Mouse (Mus musculus): ENCODE measurements around the gene Nckap1l. TPM values are rescaled to one million over a fixed set of nuclear protein-coding genes. Genes with fewer than 3 reads are reported as not detected.
A peak's percentile ranks its signal among the peaks of the same experiment; 100 is the strongest.

Gene Nckap1l
- polyA plus RNA-seq, 1 experiment from 2014 or later, result 2.6 TPM

DNA sequence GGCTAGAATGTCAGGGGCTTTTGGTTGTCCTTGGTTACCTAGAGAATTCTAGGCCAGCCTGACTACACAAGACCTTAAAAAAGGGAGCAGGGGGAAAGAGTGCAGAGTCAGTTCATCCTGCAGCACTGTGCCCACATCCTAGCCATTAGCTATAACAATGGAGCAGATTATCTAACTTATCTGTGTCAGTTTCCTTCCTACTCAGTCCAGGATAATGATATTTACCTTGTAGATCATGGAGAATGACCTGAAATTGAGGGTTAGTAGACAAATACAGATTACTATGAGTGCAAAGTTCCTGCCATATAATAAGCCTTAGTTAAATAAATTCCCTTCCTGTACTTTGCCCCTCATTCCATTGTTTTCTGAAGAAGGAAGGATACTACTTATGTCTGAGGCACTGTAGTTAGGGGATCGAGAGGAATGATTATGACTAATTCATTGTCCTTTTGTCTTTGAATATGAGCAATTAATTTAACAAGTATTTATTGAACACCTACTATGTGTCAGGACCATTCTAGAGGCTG is 25.5 kb downstream of the Nckap1l start:
- no peaks in the 10 kb centered on the region for H3K9me3 ChIP-seq
- H3K36me3 ChIP-seq, result no peaks in the 10 kb centered on the region
- no peaks in the 10 kb centered on the region; the same call in 1 of the 2 replicates for H3K4me1 ChIP-seq (replicated peaks)
- no peaks in the 10 kb centered on the region; the same call in 1 of the 2 replicates for H3K27me3 ChIP-seq
- H3K4me2 ChIP-seq, result no peak overlapping the region
- H3K27ac ChIP-seq (replicated peaks), result no peak overlapping the region
- no peak overlapping the region for H3K9ac ChIP-seq
- H3K4me3 ChIP-seq, result no peak overlapping the region
- WGBS, result 78% methylated on average over 1 of the region's 1 CpGs
- ATAC-seq (ENCODE audit: low read depth), result no peak

DNA sequence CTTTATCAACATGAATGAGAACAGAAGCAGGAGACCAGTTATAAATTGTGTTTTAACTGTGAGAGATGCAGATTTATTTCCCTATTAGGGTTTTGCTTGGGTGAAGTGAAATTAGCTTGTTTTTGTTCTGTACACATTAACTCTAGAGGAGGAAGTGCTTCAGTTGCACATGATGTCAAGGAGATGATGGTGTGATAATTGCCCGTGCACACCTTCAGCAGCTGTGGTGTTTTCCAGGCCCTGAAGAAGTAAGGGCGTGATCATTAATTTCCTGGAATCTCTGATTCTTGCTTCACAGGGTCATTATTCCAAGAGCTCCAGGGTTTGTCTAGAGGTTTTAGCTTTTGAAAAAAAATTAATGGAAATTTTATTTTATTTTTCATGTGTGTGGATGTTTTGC is 26.5 kb downstream of the Nckap1l start:
- 88% methylated on average over 2 of the region's 2 CpGs for WGBS
- no peaks in the 10 kb centered on the region for H3K9me3 ChIP-seq
- no peaks in the 10 kb centered on the region for H3K36me3 ChIP-seq
- no peak for ATAC-seq (ENCODE audit: low read depth)
- no peak overlapping the region for H3K27ac ChIP-seq (replicated peaks)
- no peaks in the 10 kb centered on the region; the same call in 1 of the 2 replicates for H3K27me3 ChIP-seq
- H3K4me1 ChIP-seq (replicated peaks), result peaks cover 10% of the 10 kb centered on the region
- no peak overlapping the region for H3K4me3 ChIP-seq
- no peak overlapping the region for H3K9ac ChIP-seq
- no peak overlapping the region for H3K4me2 ChIP-seq

- H3K4me1 ChIP-seq (replicated peaks), result peaks cover 10% of the 10 kb centered on the region
- no peak overlapping the region for H3K9ac ChIP-seq
- peak; percentile 75 for ATAC-seq (ENCODE audit: low read depth)
- no peaks in the 10 kb centered on the region for H3K9me3 ChIP-seq
- no peaks in the 10 kb centered on the region for H3K36me3 ChIP-seq
- no peak overlapping the region for H3K4me2 ChIP-seq
- 0% methylated on average over 1 of the region's 1 CpGs for WGBS
- H3K27me3 ChIP-seq, result no peaks in the 10 kb centered on the region; the same call in 1 of the 2 replicates
- H3K4me3 ChIP-seq, result no peak overlapping the region
- H3K27ac ChIP-seq (replicated peaks), result no peak overlapping the region
Measured at GRCm38 (mm10) chr15:103482488-103482887, 28.9 kb downstream of the Nckap1l start.

- H3K9me3 ChIP-seq, result no peaks in the 10 kb centered on the region
- no peak overlapping the region for H3K4me2 ChIP-seq
- no peak overlapping the region for H3K9ac ChIP-seq
- H3K36me3 ChIP-seq, result no peaks in the 10 kb centered on the region
- peaks cover 10% of the 10 kb centered on the region for H3K4me1 ChIP-seq (replicated peaks)
- no peak for ATAC-seq (ENCODE audit: low read depth)
- no peak overlapping the region for H3K27ac ChIP-seq (replicated peaks)
- no peak overlapping the region for H3K4me3 ChIP-seq
- H3K27me3 ChIP-seq, result no peaks in the 10 kb centered on the region; the same call in 1 of the 2 replicates
- WGBS, result 37% methylated on average over 2 of the region's 2 CpGs
Measured at GRCm38 (mm10) chr15:103484490-103484889, 30.9 kb downstream of the Nckap1l start.

DNA sequence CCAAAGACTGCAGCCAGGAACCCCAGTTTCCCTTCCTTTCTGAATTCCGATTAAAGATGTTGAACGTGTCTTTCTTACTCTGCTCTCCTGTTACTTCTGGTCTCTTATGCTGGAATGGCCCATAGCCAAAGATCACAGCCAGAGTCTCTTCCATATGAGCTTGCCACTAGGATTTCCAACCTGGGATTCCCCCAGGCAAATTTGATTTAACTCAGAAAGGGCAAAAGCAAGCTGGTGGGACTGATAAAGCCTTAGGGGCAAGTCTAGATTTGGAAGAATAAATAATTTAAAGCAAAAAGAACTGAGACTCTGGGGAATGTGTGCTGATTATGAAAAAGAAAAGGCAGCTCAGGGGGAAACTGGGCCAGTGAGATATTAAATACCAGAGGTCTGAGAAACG is 31.5 kb downstream of the Nckap1l start:
- Histone ChIP-seq H3K27me3 (no peaks in the 10 kb centered on the region; the same call in 1 of the 2 replicates), H3K4me1 (replicated peaks) (peaks cover 10% of the 10 kb centered on the region), H3K9ac (no peak overlapping the region), H3K9me3 (no peaks in the 10 kb centered on the region), H3K4me3 (no peak overlapping the region), H3K27ac (replicated peaks) (no peak overlapping the region), H3K4me2 (no peak overlapping the region), H3K36me3 (no peaks in the 10 kb centered on the region)
- no peak for ATAC-seq (ENCODE audit: low read depth)
- 42% methylated on average over 3 of the region's 3 CpGs for WGBS

DNA sequence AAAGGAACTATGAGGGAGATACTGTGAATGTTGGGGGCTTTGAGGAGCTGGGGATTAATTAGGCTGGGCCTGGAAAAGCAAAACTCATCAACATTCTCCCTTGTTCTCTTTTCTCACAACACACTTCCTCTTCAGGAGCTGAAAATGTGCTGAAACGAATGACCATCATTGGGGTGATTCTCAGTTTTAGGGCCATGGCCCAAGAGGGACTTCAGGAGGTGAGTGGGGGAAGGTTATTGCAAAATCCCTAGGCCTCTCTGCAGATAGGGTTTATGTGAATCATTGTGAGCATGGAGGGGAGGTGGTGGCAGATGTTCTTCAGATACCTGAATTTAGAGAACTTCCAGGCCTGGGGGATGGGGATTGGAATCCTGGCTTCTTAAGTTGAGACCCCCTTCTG is 33.1 kb downstream of the Nckap1l start:
- Histone ChIP-seq H3K4me1 (replicated peaks) (peaks cover 10% of the 10 kb centered on the region), H3K9me3 (no peaks in the 10 kb centered on the region), H3K27ac (replicated peaks) (no peak overlapping the region), H3K4me3 (no peak overlapping the region), H3K4me2 (no peak overlapping the region), H3K36me3 (no peaks in the 10 kb centered on the region), H3K27me3 (no peaks in the 10 kb centered on the region; the same call in 1 of the 2 replicates), H3K9ac (no peak overlapping the region)
- ATAC-seq (ENCODE audit: low read depth), result no peak
- 54% methylated on average over 1 of the region's 1 CpGs for WGBS

DNA sequence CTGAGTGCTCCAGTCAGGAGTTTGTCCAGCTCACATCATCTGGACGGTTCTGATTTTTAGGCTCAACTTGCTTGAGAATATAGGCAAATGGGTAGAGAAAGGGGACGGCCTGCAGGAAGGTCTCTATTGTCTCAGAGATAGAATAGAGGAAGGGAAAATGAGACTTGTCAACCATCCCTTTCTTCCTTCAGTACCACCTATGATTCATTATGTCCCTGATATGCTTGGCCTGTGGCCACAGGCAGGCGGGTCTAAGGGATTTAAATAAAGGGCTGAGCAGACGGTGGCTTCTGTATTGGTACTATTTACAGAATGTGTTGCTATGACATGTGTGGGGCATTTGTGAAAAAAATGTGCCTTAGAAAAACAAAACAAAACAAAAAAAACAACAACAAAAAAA is 34.7 kb downstream of the Nckap1l start:
- WGBS, result 57% methylated on average over 4 of the region's 4 CpGs
- Histone ChIP-seq H3K9me3 (no peaks in the 10 kb centered on the region), H3K4me3 (no peak overlapping the region), H3K36me3 (no peaks in the 10 kb centered on the region), H3K4me2 (no peak overlapping the region), H3K27ac (replicated peaks) (no peak overlapping the region), H3K9ac (no peak overlapping the region), H3K4me1 (replicated peaks) (peaks cover 17% of the 10 kb centered on the region), H3K27me3 (no peaks in the 10 kb centered on the region)
- ATAC-seq (ENCODE audit: low read depth), result no peak

DNA sequence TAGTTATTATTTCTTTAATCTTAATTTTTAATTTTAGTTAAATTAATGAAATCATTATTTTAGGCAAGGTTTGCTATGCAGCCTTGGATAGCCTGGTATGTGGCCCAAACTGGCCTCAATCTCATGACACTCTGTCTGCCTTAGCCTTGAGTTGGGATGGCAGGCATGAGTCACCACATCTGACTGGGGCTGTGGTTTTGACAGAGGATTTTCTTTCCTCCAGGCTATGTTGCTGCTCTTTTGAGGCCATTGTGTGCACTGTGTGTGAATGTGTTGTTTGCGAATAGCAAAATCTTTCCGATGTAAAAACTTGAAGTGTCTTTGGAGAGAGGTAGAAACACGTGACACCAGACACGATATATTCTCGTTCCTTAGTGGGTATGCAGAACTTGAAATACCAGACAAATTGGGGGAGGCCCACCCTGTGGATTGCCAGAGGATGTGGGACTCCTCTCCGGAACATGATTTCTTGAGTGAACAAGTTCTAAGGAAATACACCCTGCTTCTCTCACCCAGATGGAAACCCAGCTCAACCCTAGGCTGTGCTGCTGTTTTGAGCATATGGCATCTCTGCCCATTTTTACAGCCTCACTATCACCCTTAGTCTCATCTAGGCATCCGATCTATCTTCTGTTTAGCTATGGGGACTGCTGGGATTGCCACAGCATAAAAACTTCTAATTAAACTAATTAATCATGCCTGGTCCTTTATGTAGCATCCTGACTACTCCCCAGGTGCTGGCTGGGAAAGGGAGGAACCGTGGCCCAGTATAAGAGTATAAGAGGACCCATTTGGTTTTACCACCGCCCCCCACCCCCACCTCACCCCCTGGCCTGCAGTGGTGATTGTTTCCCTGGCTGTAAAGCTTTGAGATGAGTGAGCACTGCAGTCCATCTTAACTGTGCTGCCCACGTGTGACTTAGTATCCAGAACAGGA is 42.9 kb downstream of the Nckap1l start:
- WGBS, result 50% methylated on average over 10 of the region's 10 CpGs
- Histone ChIP-seq H3K36me3 (no peaks in the 10 kb centered on the region), H3K27me3 (peaks cover 12% of the 10 kb centered on the region; the same call in 1 of the 2 replicates), H3K9ac (no peak overlapping the region), H3K9me3 (no peaks in the 10 kb centered on the region), H3K27ac (replicated peaks) (peak overlapping the region; percentile 75), H3K4me2 (no peak overlapping the region), H3K4me1 (replicated peaks) (peaks cover 44% of the 10 kb centered on the region), H3K4me3 (no peak overlapping the region)
- ATAC-seq (ENCODE audit: low read depth), result peak; percentile 81

DNA sequence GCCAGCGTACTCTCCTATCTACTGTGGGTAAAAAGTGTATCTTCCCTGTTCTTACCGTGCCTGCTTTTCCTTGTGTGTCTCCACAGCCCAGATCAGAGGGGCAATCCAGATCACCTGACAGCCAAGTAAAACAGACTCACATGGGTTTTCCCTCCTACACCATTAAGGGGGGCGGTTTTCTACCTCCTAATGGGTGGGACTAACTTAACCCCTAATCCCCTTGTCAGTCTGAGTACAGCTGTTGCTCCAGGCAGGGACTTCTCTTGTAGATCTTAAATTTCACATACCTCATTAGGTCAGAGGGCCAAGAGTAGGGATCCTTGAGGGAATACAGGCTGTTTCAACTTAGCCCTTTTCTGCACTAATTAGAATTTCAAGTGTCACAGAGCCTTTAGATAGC is 44.6 kb downstream of the Nckap1l start:
- Histone ChIP-seq H3K27ac (replicated peaks) (peak overlapping the region; percentile 75), H3K9me3 (no peaks in the 10 kb centered on the region), H3K4me2 (no peak overlapping the region), H3K36me3 (no peaks in the 10 kb centered on the region), H3K9ac (no peak overlapping the region), H3K4me1 (replicated peaks) (peaks cover 45% of the 10 kb centered on the region), H3K27me3 (peaks cover 12% of the 10 kb centered on the region; the same call in 1 of the 2 replicates), H3K4me3 (no peak overlapping the region)
- WGBS, result 34% methylated on average over 3 of the region's 3 CpGs
- ATAC-seq (ENCODE audit: low read depth), result no peak

DNA sequence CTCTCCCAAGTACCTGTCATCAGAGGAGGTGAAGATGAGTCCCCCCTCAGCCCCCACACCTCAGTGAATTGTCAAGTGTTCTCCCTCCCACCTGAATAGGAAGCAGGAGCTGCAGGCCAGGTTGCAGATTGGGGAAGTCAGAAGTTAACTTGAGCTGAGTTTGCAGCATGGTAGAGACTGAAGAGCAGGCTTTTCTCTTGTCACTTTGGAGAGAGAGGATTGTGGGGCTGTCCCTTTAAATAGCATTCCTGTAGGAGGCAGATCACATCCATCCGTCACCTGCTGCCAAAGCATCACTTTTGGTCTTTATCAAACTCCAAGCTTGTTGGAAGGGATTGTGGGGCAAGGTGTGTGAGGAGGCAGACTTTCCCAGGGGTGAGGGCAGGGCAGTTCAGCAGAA is 47.1 kb downstream of the Nckap1l start:
- 80% methylated on average over 1 of the region's 1 CpGs for WGBS
- H3K4me1 ChIP-seq (replicated peaks), result peaks cover 61% of the 10 kb centered on the region
- H3K4me3 ChIP-seq, result no peak overlapping the region
- peaks cover 12% of the 10 kb centered on the region; the same call in 1 of the 2 replicates for H3K27me3 ChIP-seq
- no peak for ATAC-seq (ENCODE audit: low read depth)
- no peak overlapping the region for H3K9ac ChIP-seq
- no peaks in the 10 kb centered on the region for H3K9me3 ChIP-seq
- no peak overlapping the region for H3K27ac ChIP-seq (replicated peaks)
- no peaks in the 10 kb centered on the region for H3K36me3 ChIP-seq
- no peak overlapping the region for H3K4me2 ChIP-seq

- WGBS, result 76% methylated on average over 2 of the region's 2 CpGs
- Histone ChIP-seq H3K9me3 (no peaks in the 10 kb centered on the region), H3K4me3 (no peak overlapping the region), H3K27ac (replicated peaks) (no peak overlapping the region), H3K9ac (no peak overlapping the region), H3K4me1 (replicated peaks) (peaks cover 61% of the 10 kb centered on the region), H3K4me2 (no peak overlapping the region), H3K36me3 (no peaks in the 10 kb centered on the region), H3K27me3 (peaks cover 12% of the 10 kb centered on the region; the same call in 1 of the 2 replicates)
- no peak for ATAC-seq (ENCODE audit: low read depth)
Measured at GRCm38 (mm10) chr15:103501186-103501585, 47.6 kb downstream of the Nckap1l start.

GRCm38 (mm10) chr15:103502435-103503250 is 49.0 kb downstream of the Nckap1l start, which contains the start of gene Pde1b:
Gene Pde1b, plus strand, starts transcription at chr15:103503034.
- Histone ChIP-seq H3K4me3 (peak within 1 kb of the TSS; percentile 68), H3K27ac (replicated peaks) (peak within 1 kb of the TSS; percentile 89), H3K36me3 (no peaks in the 10 kb centered on the region), H3K9ac (peak within 1 kb of the TSS; percentile 90), H3K4me2 (peak within 1 kb of the TSS; percentile 78), H3K27me3 (peaks cover 12% of the 10 kb centered on the region; the same call in 1 of the 2 replicates), H3K9me3 (no peaks in the 10 kb centered on the region), H3K4me1 (replicated peaks) (peaks cover 59% of the 10 kb centered on the region)
- WGBS, result 2% methylated on average over 61 of the region's 63 CpGs
- ATAC-seq (ENCODE audit: low read depth), result peak; percentile 89

Measured in neural tube, embryonic 13.5 days (tissue).